Mouse (Mus musculus) spleen, adult 2 months (tissue): Measurements from ENCODE around the gene Usp15. TPM values are rescaled to one million over a fixed set of nuclear protein-coding genes. Genes with fewer than 3 reads are reported as not detected.

Source experiments
- DNase-seq, 2 experiments: peaks; one replicate each; pipeline versions ENCODE4 v3.0.0 to v3.0.0-alpha.2; 2012 to 2021; ENCODE audit warnings: low spot score in 2 of 2, low read depth in 1 of 2
- H3K27ac ChIP-seq: fragments of 200-500 bp; 2 replicates; pipeline ENCODE4 v1.5.1; 2012; ENCODE audit warnings: low read length, inconsistent platforms; ENCODE audit not compliant: insufficient read depth
- H3K27me3 ChIP-seq: fragments of 200-500 bp; 2 replicates; pipeline ENCODE4 v1.6.1; 2012; ENCODE audit warnings: mild to moderate bottlenecking, moderate library complexity, low read length, inconsistent platforms; ENCODE audit not compliant: control insufficient read depth, insufficient read depth
- H3K36me3 ChIP-seq: fragments of 200-500 bp; 2 replicates; pipeline ENCODE4 v1.6.1; 2012; ENCODE audit warnings: mild to moderate bottlenecking, low read length, inconsistent platforms; ENCODE audit not compliant: control insufficient read depth, insufficient read depth
- H3K4me1 ChIP-seq: fragments of 200-500 bp; 2 replicates; pipeline ENCODE4 v1.6.1; 2011; ENCODE audit warnings: inconsistent platforms; ENCODE audit not compliant: control insufficient read depth, insufficient read depth, insufficient read length
- H3K4me3 ChIP-seq: fragments of 200-500 bp; 2 replicates; pipeline ENCODE4 v1.5.1; 2011; ENCODE audit warnings: mild to moderate bottlenecking, inconsistent platforms; ENCODE audit not compliant: insufficient read depth, insufficient read length; ENCODE audit errors: extremely low read depth
- CTCF ChIP-seq: fragments of 200-500 bp; IDR thresholded peaks from 2 replicates; pipeline ENCODE4 v1.5.1; 2011; ENCODE audit warnings: mild to moderate bottlenecking, inconsistent platforms; ENCODE audit not compliant: insufficient read depth, insufficient read length, insufficient replicate concordance; ENCODE audit errors: extremely low read depth
- POLR2A ChIP-seq: fragments of 200-500 bp; IDR thresholded peaks from 2 replicates; pipeline ENCODE4 v1.6.1; 2011; ENCODE audit warnings: low read depth, low read length, inconsistent platforms
- WGBS: fragments of 180-500 bp; shearing (Covaris S2); methylation state at CpG from one replicate; pipeline ENCODE4 v1.1.7; 2018; 5-methylcytosine and 5-hydroxymethylcytosine counted together
- polyA plus RNA-seq: library from polyadenylated mRNA; depleted of rRNA; stranded (reverse); fragments of >200 nt; gene quantifications from 2 replicates; pipeline ENCODE4 v1.2.3, GENCODE M21; 2012

Usp15 gene
- polyA plus RNA-seq, 1 experiment: 5.2 TPM

- no peak for DNase-seq
- no peak overlapping the region for H3K27ac ChIP-seq
- H3K36me3 ChIP-seq: peaks cover 19% of the 10 kb centered on the region
- H3K4me3 ChIP-seq: no peak overlapping the region
- WGBS: 66% methylated on average over 3 of the region's 3 CpGs
- no peak for TF ChIP-seq POLR2A
- TF ChIP-seq CTCF: no peak
- H3K27me3 ChIP-seq: no peaks in the 10 kb centered on the region
- peaks cover 7% of the 10 kb centered on the region for H3K4me1 ChIP-seq
Observed at GRCm38 (mm10) chr10:123182391-123182790, 14.4 kb downstream of the Usp15 start.

DNA sequence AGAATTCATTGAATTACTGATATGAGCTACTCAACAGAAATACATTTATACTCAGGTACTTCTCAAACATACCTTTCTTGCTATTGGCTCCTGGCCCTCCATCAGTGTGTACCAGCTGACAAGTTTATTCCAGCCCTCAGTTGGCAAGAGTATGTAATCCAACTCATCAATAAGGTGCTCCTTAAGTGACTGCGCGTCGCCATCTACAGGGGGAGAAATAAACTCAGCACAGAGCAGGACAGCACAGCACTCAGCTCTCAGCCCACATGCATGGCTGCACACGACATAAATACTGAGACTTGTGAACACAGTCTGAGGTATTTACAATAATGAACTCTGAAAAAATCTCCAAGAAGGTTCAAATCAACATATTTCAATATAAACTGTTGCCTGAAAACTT, 21.0 kb downstream of the Usp15 start:
- TF ChIP-seq CTCF (peak; percentile 36; the same call in 1 of the 2 replicates), POLR2A (no peak)
- no peak overlapping the region for H3K27ac ChIP-seq
- H3K36me3 ChIP-seq: peaks cover 28% of the 10 kb centered on the region
- WGBS: 81% methylated on average over 4 of the region's 4 CpGs
- DNase-seq: peak in 1 of 2 experiments; percentile 36
- H3K4me3 ChIP-seq: no peak overlapping the region
- H3K4me1 ChIP-seq: no peaks in the 10 kb centered on the region
- H3K27me3 ChIP-seq: no peaks in the 10 kb centered on the region

DNA sequence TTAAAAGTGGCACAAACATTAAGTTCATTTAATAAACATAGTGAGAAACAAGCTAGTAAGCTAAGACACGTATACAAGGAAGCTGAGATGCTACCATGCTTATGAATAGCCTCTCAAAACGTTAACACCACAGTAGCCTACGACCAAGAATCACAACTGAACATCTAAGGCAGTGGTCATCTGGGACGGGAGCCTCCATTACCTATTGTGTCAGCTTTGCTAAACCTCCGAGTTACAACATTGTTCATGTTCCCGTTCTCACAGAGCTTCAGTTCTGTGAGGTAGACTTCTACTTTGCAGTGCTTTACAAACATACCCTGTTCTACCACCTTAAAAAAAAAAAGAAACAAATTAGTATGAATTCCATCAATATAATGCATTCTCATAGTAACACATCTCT, 25.9 kb downstream of the Usp15 start:
- no peaks in the 10 kb centered on the region for H3K4me1 ChIP-seq
- H3K36me3 ChIP-seq: peaks cover 28% of the 10 kb centered on the region
- DNase-seq: no peak
- no peak overlapping the region for H3K4me3 ChIP-seq
- no peaks in the 10 kb centered on the region for H3K27me3 ChIP-seq
- WGBS: 95% methylated on average over 6 of the region's 6 CpGs
- no peak for TF ChIP-seq CTCF
- TF ChIP-seq POLR2A: no peak
- no peak overlapping the region for H3K27ac ChIP-seq

- WGBS: over 99% methylated on average over 3 of the region's 3 CpGs
- DNase-seq: no peak
- Histone ChIP-seq H3K27ac (no peak overlapping the region), H3K27me3 (no peaks in the 10 kb centered on the region), H3K4me1 (peaks cover 2% of the 10 kb centered on the region; the same call in 1 of the 2 replicates), H3K4me3 (no peak overlapping the region), H3K36me3 (peaks cover 29% of the 10 kb centered on the region)
- TF ChIP-seq CTCF (no peak), POLR2A (no peak)
Observed at GRCm38 (mm10) chr10:123165542-123165941, 31.3 kb downstream of the Usp15 start.

- H3K36me3 ChIP-seq: peaks cover 10% of the 10 kb centered on the region
- no peak overlapping the region for H3K4me3 ChIP-seq
- H3K4me1 ChIP-seq: peaks cover 6% of the 10 kb centered on the region
- TF ChIP-seq POLR2A (no peak), CTCF (no peak)
- H3K27ac ChIP-seq: no peak overlapping the region
- no peaks in the 10 kb centered on the region for H3K27me3 ChIP-seq
- 64% methylated on average over 6 of the region's 6 CpGs for WGBS
- peak; percentile 67 to 73 for DNase-seq
Observed at GRCm38 (mm10) chr10:123160508-123160907, 36.3 kb downstream of the Usp15 start.

GRCm38 (mm10) chr10:123159316-123159715, 37.5 kb downstream of the Usp15 start:
- 47% methylated on average over 7 of the region's 7 CpGs for WGBS
- DNase-seq: peak; percentile 56 to 62
- Histone ChIP-seq H3K4me3 (no peak overlapping the region), H3K27ac (peak overlapping the region; percentile 81; the same call in 1 of the 2 replicates), H3K4me1 (peaks cover 10% of the 10 kb centered on the region), H3K27me3 (no peaks in the 10 kb centered on the region), H3K36me3 (peaks cover 5% of the 10 kb centered on the region; the same call in 1 of the 2 replicates)
- TF ChIP-seq POLR2A: no peak

DNA sequence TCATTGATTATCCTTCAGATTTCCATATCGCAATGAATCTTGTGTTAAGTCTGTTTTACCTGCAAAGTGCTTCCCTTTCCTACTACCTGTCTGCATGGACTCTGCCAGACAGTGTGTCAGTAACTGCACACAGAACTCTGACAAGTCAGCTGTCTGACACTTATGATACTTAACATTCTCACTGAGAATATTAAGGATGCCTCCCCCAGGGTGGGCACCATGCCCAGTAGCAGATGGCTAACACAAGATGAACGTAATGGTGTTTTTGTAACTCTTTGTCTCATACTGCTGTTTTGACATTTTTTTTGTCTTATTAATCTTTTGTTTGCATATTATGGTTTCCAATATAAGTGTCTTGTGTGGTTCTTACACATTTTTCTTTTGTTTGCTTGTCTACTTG, 40.4 kb downstream of the Usp15 start:
- TF ChIP-seq CTCF (no peak), POLR2A (no peak)
- Histone ChIP-seq H3K4me1 (peaks cover 10% of the 10 kb centered on the region), H3K27me3 (no peaks in the 10 kb centered on the region), H3K36me3 (peaks cover 4% of the 10 kb centered on the region), H3K27ac (peak overlapping the region; percentile 15; the same call in 1 of the 2 replicates), H3K4me3 (no peak overlapping the region)
- no peak for DNase-seq
- WGBS: 96% methylated on average over 2 of the region's 2 CpGs
